Mouse (Mus musculus) bone marrow, adult 2 months (tissue): ENCODE data around the gene Ankrd11.

Experiments used
- CTCF ChIP-seq: fragments of 200-500 bp; IDR thresholded peaks from 2 replicates; pipeline ENCODE4 v1.5.1; 2011; ENCODE audit warnings: low read length, control low read depth; ENCODE audit not compliant: control insufficient read depth, insufficient read depth
- POLR2A ChIP-seq: fragments of 200-500 bp; IDR thresholded peaks from 2 replicates; pipeline ENCODE4 v1.6.1; 2011; ENCODE audit warnings: low read depth, mild to moderate bottlenecking, control low read depth, low read length, borderline replicate concordance; ENCODE audit not compliant: control insufficient read depth

DNA sequence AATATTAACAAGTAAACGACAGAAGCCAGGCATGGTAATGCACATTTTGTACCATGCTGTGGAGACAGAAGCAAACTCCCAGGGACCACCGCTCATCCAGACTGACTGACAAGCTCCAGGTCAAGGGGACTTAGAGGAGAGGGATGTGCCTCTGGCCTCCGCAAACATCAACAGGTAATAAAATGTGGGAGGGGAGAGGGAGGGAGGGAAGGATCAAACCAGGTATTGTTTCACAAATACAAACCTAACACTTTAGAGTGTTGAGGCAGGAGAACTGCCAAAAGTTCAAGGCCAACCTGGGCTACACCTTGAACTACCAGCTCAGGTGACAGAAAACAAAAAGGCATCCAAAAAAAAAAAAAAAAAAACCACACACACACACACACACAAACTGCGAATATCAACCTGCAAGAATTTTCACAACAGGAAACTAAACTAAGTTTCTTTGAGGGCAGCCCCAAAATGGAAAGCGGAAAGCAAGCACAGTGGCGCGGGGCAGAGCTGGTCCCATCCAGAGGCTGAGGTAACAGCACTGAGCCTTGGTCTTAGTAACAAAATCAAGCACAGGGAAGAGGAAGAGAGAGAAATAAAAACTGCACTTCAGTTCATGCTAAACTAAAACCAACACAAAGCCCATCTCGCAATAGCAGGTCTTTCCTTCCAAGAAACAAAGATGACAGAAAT, 55.4 kb downstream of the Ankrd11 start:
- TF ChIP-seq CTCF (no peak), POLR2A (no peak)
